Mouse (Mus musculus) intestine, postnatal 0 days (tissue): ENCODE results near the gene Nrxn3. TPM values are rescaled to one million over a fixed set of nuclear protein-coding genes. Genes with fewer than 3 reads are reported as not detected.
A peak's percentile ranks its signal among the peaks of the same experiment; 100 is the strongest.

Source experiments
- ATAC-seq: fragments of 200-750 bp; cut with Nextera tagmentation; 2 replicates; pipeline ENCODE4 v1.8.0; 2017; ENCODE audit warnings: mild to moderate bottlenecking, moderate TSS enrichment, moderate library complexity
- H3K27ac ChIP-seq: fragments of 300-500 bp; sonication (generic); 2 replicates; pipeline ENCODE4 v1.5.1; 2014; ENCODE audit warnings: mild to moderate bottlenecking, low read depth, low read length, moderate library complexity
- H3K27me3 ChIP-seq: fragments of 300-500 bp; sonication (generic); replicated peaks from 2 replicates; pipeline ENCODE4 v1.6.1; 2014; ENCODE audit warnings: low read length, mixed read lengths; ENCODE audit not compliant: control insufficient read depth, insufficient read depth
- H3K36me3 ChIP-seq: fragments of 300-500 bp; sonication (generic); 2 replicates; pipeline ENCODE4 v1.6.1; 2014; ENCODE audit warnings: mild to moderate bottlenecking, moderate library complexity; ENCODE audit not compliant: control insufficient read depth, insufficient read depth
- H3K4me1 ChIP-seq: fragments of 300-500 bp; sonication (generic); replicated peaks from 2 replicates; pipeline ENCODE4 v1.6.1; 2014; ENCODE audit warnings: antibody characterized with exemption, low read length, mixed read lengths; ENCODE audit not compliant: control insufficient read depth, insufficient read depth
- H3K4me2 ChIP-seq: fragments of 300-500 bp; sonication (generic); replicated peaks from 2 replicates; pipeline ENCODE4 v1.6.1; 2014; ENCODE audit warnings: low read depth, mild to moderate bottlenecking, moderate library complexity
- H3K4me3 ChIP-seq: fragments of 300-500 bp; sonication (generic); 2 replicates; pipeline ENCODE4 v1.5.1; 2014; ENCODE audit warnings: low read depth, low read length
- H3K9ac ChIP-seq: fragments of 300-500 bp; sonication (generic); 2 replicates; pipeline ENCODE4 v1.6.1; 2014; ENCODE audit warnings: mild to moderate bottlenecking, low read depth, low read length
- H3K9me3 ChIP-seq: fragments of 300-500 bp; sonication (generic); 2 replicates; pipeline ENCODE4 v1.6.1; 2016; ENCODE audit warnings: mixed run types; ENCODE audit not compliant: control insufficient read depth
- CTCF ChIP-seq: sonication (generic); IDR thresholded peaks from 2 replicates; pipeline ENCODE4 v1.5.1; 2016; ENCODE audit warnings: low read depth, mild to moderate bottlenecking, control low read depth, antibody characterized with exemption, moderate library complexity
- WGBS: fragments of 180-500 bp; shearing (Covaris S2); extraction: QIAGEN DNeasy Blood & Tissue Kit; methylation state at CpG from one replicate; pipeline ENCODE4 v1.1.7; 2014; 5-methylcytosine and 5-hydroxymethylcytosine counted together
- polyA plus RNA-seq: library from polyadenylated mRNA; unstranded; fragments of >200 nt; fragmentation: Nextera tagmentation; extraction: Ambion mirVana; gene quantifications from 2 replicates; pipeline ENCODE4 v1.2.1, GENCODE M21; 2015

Nrxn3 gene
- polyA plus RNA-seq, 1 experiment from 2014 or later, result 0.47 TPM

- no peak for ATAC-seq
- no peak overlapping the region for H3K27ac ChIP-seq
- H3K9me3 ChIP-seq, result no peaks in the 10 kb centered on the region
- no peaks in the 10 kb centered on the region for H3K36me3 ChIP-seq
- H3K4me3 ChIP-seq, result no peak overlapping the region
- H3K27me3 ChIP-seq, result no peaks in the 10 kb centered on the region
- peak; percentile 48 for TF ChIP-seq CTCF
- no peak overlapping the region for H3K4me2 ChIP-seq
- no peaks in the 10 kb centered on the region for H3K4me1 ChIP-seq
- no peak overlapping the region for H3K9ac ChIP-seq
- 53% methylated on average over 4 of the region's 4 CpGs for WGBS
These were observed 264.4 kb downstream of the Nrxn3 start for GRCm38 (mm10) chr12:88987046-88987445.

DNA sequence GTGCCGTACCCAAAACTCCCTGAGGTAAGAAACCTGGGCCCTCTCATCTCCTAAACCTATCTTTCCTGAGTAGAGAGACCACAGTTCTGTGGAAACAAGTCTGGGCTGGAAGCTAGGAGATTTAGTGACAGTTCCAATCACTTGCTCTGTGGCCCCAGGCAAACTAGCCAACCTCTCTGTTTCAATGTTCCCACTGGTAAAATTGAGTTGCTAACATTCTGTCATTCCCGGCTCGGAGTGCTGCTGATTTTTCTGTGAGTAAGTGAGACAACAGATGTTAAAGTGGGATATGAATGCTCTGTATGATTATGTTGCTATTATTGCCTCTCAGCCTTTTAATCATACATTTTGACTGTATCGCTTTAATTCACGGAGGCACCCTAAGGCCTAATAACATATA is 268.1 kb downstream of the Nrxn3 start:
- H3K27ac ChIP-seq, result no peak overlapping the region
- H3K4me3 ChIP-seq, result no peak overlapping the region
- no peak for ATAC-seq
- no peak overlapping the region for H3K9ac ChIP-seq
- H3K9me3 ChIP-seq, result no peaks in the 10 kb centered on the region
- no peaks in the 10 kb centered on the region for H3K27me3 ChIP-seq
- no peaks in the 10 kb centered on the region for H3K4me1 ChIP-seq
- no peak for TF ChIP-seq CTCF
- H3K36me3 ChIP-seq, result no peaks in the 10 kb centered on the region
- H3K4me2 ChIP-seq, result no peak overlapping the region
- 84% methylated on average over 5 of the region's 5 CpGs for WGBS

- Histone ChIP-seq H3K4me2 (no peak overlapping the region), H3K27ac (no peak overlapping the region), H3K4me1 (no peaks in the 10 kb centered on the region), H3K36me3 (no peaks in the 10 kb centered on the region), H3K9me3 (no peaks in the 10 kb centered on the region), H3K9ac (no peak overlapping the region), H3K27me3 (no peaks in the 10 kb centered on the region), H3K4me3 (no peak overlapping the region)
- 3% methylated on average over 2 of the region's 2 CpGs for WGBS
- peak; percentile 73 for TF ChIP-seq CTCF
- ATAC-seq, result no peak
These were observed 269.5 kb downstream of the Nrxn3 start for GRCm38 (mm10) chr12:88992141-88992540.

GRCm38 (mm10) chr12:88993788-88994187 is 271.1 kb downstream of the Nrxn3 start:
- no peak for ATAC-seq
- Histone ChIP-seq H3K4me3 (no peak overlapping the region), H3K9me3 (no peaks in the 10 kb centered on the region), H3K4me2 (no peak overlapping the region), H3K4me1 (no peaks in the 10 kb centered on the region), H3K36me3 (no peaks in the 10 kb centered on the region), H3K27ac (no peak overlapping the region), H3K27me3 (no peaks in the 10 kb centered on the region), H3K9ac (no peak overlapping the region)
- TF ChIP-seq CTCF, result no peak
- 80% methylated on average over 4 of the region's 4 CpGs for WGBS

- ATAC-seq, result no peak
- no peaks in the 10 kb centered on the region for H3K9me3 ChIP-seq
- no peaks in the 10 kb centered on the region for H3K27me3 ChIP-seq
- H3K27ac ChIP-seq, result no peak overlapping the region
- 90% methylated on average over 1 of the region's 1 CpGs for WGBS
- no peaks in the 10 kb centered on the region for H3K36me3 ChIP-seq
- H3K9ac ChIP-seq, result no peak overlapping the region
- no peak for TF ChIP-seq CTCF
- no peak overlapping the region for H3K4me2 ChIP-seq
- no peak overlapping the region for H3K4me3 ChIP-seq
- no peaks in the 10 kb centered on the region for H3K4me1 ChIP-seq
These were observed 293.8 kb downstream of the Nrxn3 start for GRCm38 (mm10) chr12:89016436-89016835.

- Histone ChIP-seq H3K4me2 (no peak overlapping the region), H3K36me3 (no peaks in the 10 kb centered on the region), H3K27ac (no peak overlapping the region), H3K4me3 (no peak overlapping the region), H3K27me3 (no peaks in the 10 kb centered on the region), H3K9ac (no peak overlapping the region), H3K9me3 (no peaks in the 10 kb centered on the region), H3K4me1 (no peaks in the 10 kb centered on the region)
- no peak for ATAC-seq
- WGBS, result 89% methylated on average over 1 of the region's 1 CpGs
- no peak for TF ChIP-seq CTCF
These were observed 302.5 kb downstream of the Nrxn3 start for GRCm38 (mm10) chr12:89025180-89025579.

DNA sequence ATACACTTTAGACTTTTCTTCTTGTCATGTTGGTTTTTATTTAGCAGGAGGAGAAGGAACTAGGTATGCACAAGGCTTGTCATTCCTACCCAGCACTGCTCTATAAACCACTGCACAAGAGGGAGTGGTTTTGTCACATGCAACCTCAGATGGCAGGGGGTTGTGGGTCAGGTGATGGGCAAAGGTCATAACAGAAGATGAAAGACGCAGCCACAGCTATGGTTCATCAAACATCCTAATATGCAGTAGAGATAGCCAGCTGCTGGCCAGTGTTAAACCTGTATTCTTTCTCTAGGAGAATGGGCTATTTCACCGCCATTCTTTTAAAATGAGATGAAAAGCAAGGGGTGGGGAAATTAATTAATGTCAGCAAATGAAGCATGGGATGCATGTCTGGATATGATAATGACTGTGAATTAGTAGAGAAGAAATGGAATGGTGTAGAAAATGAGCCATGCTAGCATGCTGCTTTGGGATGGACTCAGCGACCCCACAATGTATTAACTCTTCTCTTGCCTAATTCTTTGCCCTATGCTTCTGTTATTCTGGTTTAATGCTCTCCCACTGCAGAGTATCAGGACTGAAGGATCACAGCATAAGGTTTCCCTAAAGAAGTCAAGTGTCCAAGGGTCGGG is 313.4 kb downstream of the Nrxn3 start:
- H3K9me3 ChIP-seq, result no peaks in the 10 kb centered on the region
- 63% methylated on average over 4 of the region's 4 CpGs for WGBS
- H3K4me3 ChIP-seq, result no peak overlapping the region
- H3K27ac ChIP-seq, result no peak overlapping the region
- no peak for TF ChIP-seq CTCF
- no peaks in the 10 kb centered on the region for H3K27me3 ChIP-seq
- no peaks in the 10 kb centered on the region for H3K4me1 ChIP-seq
- no peak overlapping the region for H3K9ac ChIP-seq
- no peak overlapping the region for H3K4me2 ChIP-seq
- ATAC-seq, result no peak
- H3K36me3 ChIP-seq, result no peaks in the 10 kb centered on the region
